Mouse (Mus musculus): ENCODE results near the gene Slc35f1.
"Not testable (repeated sequence)": the region's sequence is repeated elsewhere in the genome, so short reads cannot be mapped to it uniquely, and the experiment has no call there.

The Slc35f1 gene

DNA sequence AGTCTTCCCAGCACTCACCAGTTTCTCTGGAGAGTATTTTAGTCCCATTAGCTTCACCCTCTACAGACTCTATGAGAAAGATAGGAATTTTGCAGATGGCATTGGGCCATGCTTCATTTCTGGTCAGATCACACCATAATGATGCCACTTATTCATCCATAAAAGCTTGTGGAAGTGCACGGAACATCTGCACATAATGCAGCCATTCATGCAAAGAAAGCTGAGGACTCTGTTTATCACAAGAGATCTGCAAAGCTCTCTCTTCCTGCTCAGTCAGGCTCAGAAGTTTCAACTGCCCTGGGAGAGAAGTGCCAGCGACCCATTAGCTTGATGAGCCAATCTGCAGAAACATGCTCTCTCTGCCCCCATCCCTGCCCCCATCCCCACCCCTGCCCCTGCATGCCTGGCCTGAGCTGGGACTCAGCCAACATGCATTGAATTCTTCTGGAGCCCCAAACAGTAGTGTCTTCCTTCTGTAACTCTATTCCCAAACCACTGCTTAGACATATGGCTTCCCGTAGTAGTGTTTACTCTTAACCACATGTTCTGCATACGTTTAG, 89.7 kb downstream of the Slc35f1 start:
- in situ Hi-C loops (cut with MboI; ENCODE audit: low sequenced_read_pairs), result no loop called here

DNA sequence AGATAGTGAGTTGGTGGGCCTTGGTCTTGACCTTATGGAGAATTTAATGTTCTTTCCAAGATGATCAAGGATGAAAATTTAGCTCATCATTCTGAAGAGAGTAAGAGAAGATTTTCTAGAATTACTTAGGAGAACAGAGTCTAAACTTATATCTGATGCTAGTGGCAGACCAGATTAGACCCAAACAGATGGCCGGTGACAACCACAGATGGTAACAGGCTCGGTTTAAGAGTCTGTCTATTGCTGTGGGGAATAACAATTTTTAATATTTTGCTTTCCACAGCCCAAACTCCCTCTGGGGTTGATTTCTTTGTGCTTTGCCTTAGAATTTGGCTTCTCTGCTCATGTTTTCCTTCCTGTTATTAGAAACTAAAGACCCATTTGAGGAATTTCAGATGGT, 96.7 kb downstream of the Slc35f1 start:
- in situ Hi-C loops (cut with MboI; ENCODE audit: low sequenced_read_pairs), result no loop called here

DNA sequence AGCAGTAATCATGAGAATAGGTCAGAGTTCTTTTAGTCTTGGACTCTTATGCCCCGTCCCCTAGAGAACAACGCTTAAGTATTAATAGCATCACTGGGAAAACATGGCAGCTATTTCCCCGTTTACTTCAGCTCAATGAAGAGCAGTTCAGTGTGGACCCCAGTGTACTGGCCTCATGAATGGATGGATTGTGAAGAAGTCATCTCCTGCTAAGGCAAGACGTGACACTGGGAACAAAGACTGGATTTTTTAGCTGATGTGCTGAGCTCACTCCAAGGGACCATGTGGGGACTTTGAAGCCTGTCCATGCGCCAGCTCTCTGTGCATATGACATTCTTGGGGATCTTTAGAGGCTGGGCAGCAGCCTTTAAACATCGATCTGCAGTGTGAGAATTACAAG, 101.2 kb downstream of the Slc35f1 start:
- in situ Hi-C loops (cut with MboI; ENCODE audit: low sequenced_read_pairs), result no loop called here

DNA sequence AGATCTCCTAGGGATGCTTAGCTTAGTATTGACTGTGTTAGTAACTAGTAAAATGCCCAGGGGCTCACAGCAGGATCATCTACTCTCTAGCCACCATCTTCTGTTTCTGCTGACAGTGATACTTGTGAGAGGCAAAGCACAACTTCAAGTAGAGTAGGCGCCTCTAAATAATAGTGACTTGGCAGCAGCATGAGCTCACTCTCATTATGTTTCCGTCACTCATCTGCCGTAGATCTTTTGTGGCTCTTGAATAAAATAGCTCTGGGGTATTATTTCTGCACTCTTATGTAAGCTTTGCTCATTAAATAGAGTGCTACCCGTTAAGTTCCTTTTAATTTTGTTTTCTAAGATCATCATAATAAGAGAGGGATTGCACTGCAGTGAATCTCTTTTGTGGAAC, 107.1 kb downstream of the Slc35f1 start:
- in situ Hi-C loops (cut with MboI; ENCODE audit: low sequenced_read_pairs), result no loop called here

DNA sequence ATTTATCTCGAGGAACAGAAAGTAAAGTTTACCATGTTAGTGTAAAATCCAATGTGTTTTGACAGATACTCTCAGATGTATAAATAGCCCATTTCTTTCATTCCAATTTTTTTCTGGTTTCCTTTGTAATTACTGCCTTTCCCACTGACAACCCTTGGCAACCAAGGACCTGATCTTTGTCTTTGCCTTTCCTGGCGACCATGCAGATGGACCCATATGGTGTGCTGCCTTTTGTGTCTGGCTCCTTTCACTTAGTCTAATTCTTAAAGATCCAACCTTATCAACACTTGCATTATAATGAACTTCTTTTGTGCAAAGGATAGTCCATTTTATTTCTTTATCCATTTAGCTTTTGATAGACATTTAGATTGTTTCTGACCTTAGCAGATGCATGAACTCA, 117.5 kb downstream of the Slc35f1 start:
- in situ Hi-C loops (cut with MboI; ENCODE audit: low sequenced_read_pairs), result no loop called here

DNA sequence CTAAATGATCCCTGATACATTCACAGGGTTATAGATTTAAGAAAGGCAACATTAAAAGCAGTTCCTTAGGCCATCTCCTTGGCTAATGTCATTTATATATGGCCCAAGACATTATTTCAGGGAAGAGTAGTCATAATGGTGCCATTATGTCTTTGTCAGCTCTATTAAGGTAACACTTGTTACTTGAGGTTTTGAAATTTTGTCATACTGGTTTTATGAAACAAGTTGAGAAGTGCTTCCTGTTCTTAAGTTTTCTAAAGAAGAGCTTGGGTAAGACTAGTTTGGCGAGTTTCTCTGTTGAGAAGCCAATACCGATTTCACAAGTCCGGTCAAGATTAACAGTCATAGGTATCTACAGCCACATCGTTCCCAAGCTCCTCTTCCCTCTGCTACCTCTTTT, 122.5 kb downstream of the Slc35f1 start:
- in situ Hi-C loops (cut with MboI; ENCODE audit: low sequenced_read_pairs), result no loop called here

DNA sequence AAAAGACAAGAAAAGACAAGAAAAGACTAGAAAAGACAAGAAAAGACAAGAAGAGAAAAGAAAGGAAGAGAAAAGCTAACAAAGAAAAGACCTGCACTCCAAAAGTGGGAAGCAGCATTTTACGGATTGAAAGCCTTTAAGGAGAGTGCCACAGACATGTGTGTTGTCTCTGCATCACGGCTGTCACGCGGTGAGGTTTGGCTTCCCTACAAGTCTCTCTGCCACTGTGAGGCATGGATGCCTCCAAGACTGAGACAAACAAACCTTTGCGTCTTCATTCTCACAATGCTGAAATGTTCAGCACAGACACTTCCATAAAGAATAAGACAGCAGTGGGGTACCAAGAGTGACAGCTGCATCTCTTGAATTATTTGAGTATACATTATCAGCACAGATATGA, 124.0 kb downstream of the Slc35f1 start:
- in situ Hi-C loops (cut with MboI; ENCODE audit: low sequenced_read_pairs), result no loop called here

DNA sequence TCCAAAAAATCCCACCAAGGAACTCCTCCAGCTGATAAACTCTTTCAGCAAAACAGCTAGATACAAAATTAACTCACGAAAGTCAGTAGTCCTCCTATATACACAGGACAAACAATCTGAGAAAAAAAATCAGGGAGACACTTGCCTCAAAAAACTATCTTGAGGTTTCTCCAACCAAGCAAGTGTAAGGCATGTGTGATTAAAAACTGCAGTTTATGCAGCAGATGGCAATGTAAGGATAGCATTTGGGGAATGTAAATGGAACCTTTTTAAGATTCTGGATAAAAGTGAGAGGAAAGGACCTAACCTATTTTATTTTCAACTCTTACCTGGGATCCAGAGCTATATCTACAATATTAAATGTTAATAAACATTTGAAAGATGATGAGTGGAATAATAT, 129.3 kb downstream of the Slc35f1 start:
- in situ Hi-C loops (cut with MboI; ENCODE audit: low sequenced_read_pairs), result no loop called here

DNA sequence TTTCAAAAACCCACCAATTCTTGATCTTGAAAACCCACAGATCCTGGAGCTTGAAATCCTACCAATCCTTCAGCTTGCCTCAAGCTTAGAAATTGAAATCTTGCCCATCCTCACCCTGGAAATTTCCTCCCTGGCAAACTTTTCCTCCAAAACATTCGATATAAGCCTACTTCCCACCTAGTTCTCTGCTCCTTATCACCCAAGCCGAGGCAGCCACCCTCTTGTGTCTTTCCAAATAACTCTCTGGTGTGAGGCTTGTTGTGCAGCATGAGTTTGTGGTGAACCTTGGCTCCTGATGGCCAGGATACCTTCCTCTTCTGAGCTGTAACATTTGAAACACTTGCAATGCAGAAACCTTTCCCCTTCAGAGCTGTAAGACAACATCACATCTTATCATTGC, 132.6 kb downstream of the Slc35f1 start:
- in situ Hi-C loops (cut with MboI; ENCODE audit: low sequenced_read_pairs), result no loop called here

DNA sequence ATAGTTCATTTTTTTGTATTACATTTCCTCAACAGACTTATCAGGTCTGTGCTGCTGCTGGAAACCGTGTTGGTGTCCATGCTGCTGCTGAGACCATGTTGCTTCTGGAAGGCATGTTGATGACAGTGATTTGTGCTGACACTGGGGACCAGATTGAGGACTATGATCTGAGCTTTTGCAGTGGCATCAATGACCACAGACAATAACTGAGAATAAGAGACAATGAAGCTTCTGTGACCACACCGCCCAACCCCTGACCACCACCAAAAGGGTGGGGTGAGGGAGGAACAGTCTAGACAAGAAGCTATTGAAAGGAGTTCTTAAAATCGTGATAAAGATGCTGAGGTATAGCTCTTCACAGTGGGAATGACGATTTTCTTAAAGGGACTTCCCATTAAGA, 135.4 kb downstream of the Slc35f1 start:
- in situ Hi-C loops (cut with MboI; ENCODE audit: low sequenced_read_pairs), result no loop called here

DNA sequence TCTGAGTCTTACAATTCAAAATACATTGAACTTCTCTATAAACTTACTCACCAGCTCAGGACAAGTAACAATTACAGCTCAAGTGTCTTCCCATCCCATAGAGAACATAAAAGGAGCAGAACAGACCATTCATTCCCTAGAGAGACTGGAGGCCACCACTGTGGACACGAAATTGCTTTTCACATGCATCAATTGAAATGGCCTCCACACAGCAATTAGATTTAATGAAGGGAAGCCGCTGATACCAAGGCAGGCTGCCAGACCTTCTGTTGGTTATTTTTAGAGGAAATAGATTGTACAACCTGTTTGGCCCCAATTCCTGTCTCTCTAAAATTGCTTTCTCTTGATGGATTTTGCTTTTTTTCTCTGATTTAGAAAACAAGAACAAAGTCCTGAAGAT, 150.5 kb downstream of the Slc35f1 start:
- in situ Hi-C loops (cut with MboI; ENCODE audit: low sequenced_read_pairs), result no loop called here

DNA sequence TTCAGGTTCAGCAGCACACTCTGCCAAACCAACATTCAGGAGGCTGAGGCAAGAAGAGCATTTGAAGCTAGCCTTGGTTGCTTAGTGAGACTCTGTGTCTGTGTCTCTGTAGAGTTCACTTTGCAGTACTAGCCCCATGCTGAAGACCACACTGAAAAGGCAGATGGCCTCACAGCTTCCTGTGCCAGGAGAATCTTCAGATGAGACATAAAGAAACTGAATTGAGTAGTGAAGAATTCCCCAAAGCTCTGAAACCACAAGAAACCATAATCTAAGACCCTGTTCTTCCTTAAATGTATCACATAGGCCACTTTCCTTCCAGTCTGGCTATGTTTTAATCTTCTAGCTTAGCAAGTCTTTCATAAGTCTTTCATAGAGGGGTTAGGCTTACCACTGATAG, 161.7 kb downstream of the Slc35f1 start:
- in situ Hi-C loops (cut with MboI; ENCODE audit: low sequenced_read_pairs), result no loop called here

DNA sequence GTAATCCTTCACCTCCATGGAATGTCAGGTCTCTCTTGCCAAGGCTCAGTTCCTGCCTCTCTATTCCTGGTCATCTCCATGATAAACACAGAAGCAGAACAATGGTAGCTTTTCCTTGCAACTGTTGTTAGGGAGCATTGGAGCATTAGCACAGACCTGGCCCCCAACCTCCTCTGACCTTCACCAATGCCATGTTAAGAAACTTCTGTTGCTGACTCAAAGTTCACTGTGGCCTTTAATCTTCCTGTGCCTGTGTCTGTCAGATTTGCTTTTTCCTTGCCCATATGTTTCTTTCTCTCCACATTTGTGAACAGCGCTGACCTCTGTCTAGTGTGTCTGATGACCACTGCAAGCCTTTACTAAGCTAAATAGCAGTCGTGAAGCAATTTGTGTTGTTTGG, 170.5 kb downstream of the Slc35f1 start:
- in situ Hi-C loops (cut with MboI; ENCODE audit: low sequenced_read_pairs), result no loop called here

DNA sequence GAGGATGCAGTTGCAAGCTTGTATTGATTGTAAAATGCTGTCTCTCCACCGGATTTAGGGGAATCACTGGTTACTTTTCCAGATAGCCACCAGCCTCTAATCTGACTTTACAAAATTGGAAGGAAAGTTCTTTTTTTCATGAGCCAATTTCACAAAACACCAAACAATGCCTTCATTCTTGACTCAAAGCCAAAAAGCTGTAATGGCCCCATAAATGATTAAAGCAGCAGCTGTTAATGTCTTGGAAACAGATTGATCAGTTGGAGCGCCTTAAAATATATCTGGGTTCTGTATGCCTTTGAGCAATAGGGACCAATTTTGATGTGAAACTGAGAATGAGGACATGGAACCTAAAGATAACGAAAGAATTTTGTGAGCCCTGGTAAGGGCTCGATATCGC, 174.6 kb downstream of the Slc35f1 start:
- in situ Hi-C loops (cut with MboI; ENCODE audit: low sequenced_read_pairs), result no loop called here

DNA sequence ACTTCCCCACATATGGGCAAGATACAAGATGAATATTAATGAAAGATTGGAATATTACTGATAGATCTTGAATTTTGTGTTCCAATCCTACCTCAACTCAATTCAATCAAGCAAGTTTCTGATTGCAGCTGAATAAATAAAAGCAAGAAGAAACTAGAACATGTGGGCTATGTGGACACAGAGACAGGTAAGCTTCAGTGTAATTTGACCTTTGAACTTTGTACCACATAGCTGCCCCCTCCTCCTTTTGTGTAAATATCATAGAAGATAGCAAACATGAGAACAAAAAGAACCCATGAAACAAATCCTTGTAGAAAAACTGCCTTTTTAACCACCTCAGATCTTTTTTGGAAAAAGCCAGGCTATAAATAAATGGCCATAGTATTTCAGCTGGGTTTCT, 180.8 kb downstream of the Slc35f1 start:
- in situ Hi-C loops (cut with MboI; ENCODE audit: low sequenced_read_pairs), result no loop called here

DNA sequence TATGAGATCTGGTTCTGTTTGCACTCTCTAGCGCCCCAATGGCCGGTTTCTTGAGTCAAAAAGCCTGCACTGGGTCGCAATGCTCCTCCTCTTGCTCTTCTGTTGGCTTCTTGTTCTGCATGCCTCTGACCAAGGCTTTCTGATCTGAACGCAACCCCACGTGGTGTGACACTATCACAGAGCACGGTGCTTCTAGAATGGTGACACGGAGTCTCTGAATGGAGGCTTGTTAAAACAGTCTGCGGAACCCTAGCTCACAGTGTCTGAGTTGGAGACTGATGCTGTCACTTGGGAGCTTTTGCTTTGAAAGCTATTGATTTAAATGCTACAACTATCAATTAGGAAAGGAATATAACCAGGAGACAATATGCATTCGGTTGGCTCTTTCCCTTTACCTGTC, 183.8 kb downstream of the Slc35f1 start:
- in situ Hi-C loops (cut with MboI; ENCODE audit: low sequenced_read_pairs), result no loop called here

DNA sequence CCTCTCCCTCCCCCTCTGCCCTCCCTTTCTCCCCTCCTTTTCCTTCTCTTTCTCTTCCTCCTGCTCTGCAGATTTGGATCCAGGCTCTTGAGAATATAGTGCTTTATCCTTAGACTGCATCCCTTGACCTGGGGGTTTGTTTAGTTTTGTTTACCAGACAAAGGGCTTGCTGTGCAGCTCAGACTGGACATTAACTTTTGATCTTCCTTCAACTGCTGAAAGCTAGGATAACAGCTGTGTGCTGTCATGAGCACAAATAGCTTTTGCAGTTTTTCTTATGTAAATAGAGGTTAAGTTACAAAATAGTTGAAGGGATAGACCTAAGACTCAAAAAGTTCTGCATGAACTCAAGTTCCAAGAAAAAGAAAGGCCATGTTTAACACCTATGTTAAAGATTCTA, 184.4 kb downstream of the Slc35f1 start:
- in situ Hi-C loops (cut with MboI; ENCODE audit: low sequenced_read_pairs), result no loop called here

DNA sequence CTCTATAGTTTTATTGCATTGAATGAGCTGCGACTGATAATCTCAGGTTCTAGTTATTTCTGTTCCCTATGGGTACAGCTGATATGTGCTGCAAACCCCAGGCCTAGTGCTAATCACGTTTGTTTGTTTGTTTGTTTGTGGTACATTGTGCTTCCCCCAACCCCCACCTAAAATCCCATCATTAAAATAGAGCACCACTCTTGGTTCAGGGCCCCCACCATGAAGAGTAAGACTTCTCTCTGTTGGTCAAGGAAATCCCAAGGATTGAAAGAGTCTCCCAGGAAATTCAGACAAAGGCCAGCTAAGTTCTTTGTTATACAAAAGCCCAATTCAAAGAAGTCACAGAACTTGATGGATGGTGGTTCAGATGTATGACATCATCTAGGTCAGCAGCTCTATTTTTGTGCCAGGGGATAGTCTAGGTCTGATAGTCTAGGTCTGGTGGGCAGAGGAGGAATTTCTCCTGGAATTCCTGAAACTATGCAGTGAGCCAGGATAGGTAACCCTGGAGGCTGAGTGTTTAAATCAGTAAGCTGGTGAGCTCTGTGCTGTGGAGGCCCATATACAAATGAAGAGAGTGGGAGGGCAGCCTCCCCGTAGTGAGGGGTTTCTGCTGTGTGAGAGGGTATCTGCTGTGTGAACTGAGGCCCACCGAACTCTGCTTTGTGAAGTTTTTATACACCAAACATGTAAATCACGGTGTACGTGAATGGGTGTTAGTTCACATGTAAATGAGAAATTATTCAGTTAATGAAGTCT, 187.1 kb downstream of the Slc35f1 start:
- in situ Hi-C loops (cut with MboI; ENCODE audit: low sequenced_read_pairs), result no loop called here

DNA sequence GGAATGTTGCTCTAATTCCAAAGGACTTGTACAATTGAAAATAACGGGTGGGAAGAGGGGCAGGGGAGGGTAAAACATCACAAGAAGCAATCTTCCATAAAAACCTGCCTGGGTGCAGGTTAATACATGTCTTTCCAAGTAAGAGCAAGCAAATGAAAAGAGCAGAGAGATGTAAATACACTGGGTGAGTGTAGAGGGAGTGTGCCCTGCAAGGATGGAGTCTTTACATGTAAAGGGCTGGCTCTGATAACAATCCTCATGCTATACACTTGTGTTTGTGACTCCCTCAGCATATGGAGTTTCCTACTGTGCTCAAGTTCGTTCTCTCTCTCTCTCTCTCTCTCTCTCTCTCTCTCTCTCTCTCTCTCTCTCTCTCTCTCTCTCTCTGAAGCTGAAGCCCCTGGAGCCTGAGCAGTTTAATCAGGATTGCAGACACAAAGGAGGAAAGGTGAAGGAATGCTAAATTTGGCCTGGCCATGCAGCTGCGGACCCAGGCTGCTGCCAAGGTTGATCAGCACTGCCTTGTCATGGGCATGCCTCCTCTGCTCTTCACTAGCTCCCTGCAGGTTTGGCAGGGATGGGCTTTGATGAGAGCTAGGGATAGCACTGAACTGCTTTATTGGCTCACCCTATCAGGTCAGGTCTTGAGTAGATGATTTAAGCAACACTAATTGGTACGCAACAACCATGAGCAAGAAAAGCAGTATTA, 187.9 kb downstream of the Slc35f1 start:
- in situ Hi-C loops (cut with MboI; ENCODE audit: low sequenced_read_pairs), result no loop called here

DNA sequence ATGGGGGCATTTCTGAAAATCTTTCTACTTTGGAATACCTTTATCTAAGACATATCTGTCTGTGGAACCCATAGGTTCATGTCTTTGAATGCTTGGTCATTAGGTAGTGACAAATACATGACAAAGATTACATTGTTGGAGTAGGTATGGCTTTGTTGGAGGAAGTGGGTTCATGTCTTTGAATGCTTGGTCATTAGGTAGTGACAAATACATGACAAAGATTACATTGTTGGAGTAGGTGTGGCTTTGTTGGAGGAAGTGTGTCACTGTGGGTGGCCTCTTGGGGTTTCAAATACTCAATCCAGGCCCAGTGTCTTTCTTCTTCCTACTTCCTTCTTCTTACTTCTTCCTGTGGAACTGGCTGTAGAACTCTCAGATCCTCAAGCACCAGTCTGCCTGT, 206.4 kb downstream of the Slc35f1 start:
- in situ Hi-C loops (cut with MboI; ENCODE audit: low sequenced_read_pairs), result not testable (repeated sequence)

DNA sequence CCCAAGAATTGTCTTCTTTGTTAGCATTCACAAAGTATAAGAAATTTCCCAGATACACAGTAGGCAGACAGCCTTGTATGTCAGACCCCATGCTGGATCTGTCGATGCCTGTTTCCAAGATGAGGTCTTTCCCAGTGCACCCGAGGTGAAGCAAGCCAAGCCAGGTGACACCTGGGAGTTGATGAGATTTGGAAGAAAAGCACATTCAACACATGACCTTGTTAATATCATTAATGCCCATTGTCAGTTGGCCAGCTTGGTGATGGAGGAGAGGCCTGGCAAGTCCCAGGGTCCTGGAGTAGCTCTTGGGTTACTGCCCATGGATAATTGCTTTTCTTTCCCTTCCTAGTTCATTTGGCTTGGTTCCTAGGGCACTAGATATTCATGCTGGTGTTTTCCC, 214.6 kb downstream of the Slc35f1 start:
- in situ Hi-C loops (cut with MboI; ENCODE audit: low sequenced_read_pairs), result no loop called here

DNA sequence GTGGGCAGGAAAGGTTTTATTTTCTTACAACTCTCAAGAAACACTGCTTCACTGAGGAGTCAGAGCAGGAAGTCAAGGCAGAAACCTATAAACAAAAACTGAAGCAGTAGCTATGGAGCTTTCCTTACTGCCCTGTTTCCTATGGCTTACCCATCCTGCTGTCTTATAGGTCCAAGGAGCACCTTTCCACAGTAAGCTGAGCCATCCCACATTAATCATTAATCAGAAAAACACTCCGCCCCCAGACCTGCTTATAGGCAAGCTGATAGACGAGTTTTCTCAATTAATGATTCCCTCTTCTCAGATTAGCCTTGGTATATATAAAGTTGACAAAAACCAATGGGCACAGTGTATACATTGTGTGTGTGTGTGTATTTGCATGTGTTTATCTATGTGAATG, 221.4 kb downstream of the Slc35f1 start:
- in situ Hi-C loops (cut with MboI; ENCODE audit: low sequenced_read_pairs), result no loop called here

Measured in CH12F3 (cell line).